Mouse (Mus musculus) G1E-ER4 (cell line): Measurements from ENCODE around the gene Mfsd4a. TPM values are rescaled to one million over a fixed set of nuclear protein-coding genes. Genes with fewer than 3 reads are reported as not detected.

ENCODE experiments used
- GATA1 ChIP-seq: IDR thresholded peaks from one replicate; pipeline ENCODE4 v1.8.0; 2012; ENCODE audit warnings: low read length, inconsistent platforms
- polyA plus RNA-seq: library from polyadenylated mRNA; stranded (reverse); fragments of >175 nt; gene quantifications from 2 replicates; pipeline ENCODE4 v1.2.3, GENCODE M21; 2012

Gene Mfsd4a
- polyA plus RNA-seq, 1 experiment, result not detected

- no peak for TF ChIP-seq GATA1
Measured at GRCm38 (mm10) chr1:132085181-132086049, 17.6 kb upstream of the Mfsd4a start.

- TF ChIP-seq GATA1, result no peak
Measured at GRCm38 (mm10) chr1:132078413-132078812, 10.6 kb upstream of the Mfsd4a start.

DNA sequence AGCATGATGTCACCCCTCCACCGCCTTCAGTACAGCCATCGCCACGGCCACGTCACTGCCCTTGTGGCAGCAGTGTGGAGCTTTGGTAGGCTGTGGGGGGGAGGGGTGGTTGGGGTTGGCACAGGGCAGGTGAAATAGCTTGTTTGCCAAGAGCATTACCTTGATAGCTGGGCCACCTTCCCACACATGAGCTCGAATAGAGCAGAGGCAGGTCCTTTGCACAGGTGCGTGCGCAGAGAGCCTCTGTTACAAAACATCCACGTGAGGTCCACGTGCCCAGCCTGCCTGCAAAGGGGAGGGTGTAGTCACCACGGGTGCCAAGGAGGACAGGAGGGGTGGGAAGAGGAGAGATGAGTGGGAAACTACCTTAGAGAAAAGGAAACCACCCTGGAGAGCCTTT lies 7.7 kb upstream of the Mfsd4a start:
- no peak for TF ChIP-seq GATA1

DNA sequence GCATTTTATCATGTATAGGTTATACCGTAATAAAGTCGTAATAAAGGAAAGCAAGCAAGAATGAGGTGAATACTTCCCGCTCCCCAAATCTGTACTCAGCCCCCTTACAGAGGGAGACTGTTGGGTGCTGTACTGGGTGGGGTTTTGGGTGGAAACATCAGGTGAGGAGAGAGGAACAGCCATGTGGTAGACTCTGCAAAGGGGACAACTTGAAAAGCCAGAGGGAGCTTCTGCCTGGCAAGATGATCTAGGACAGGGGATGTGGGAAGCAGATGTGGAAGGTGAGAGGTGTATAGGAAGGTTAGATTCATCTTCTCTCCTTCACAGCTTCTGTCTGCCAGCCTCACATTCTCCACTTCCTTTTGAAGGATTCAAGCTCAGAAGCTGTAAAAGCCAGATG lies 2.8 kb upstream of the Mfsd4a start:
- no peak for TF ChIP-seq GATA1

DNA sequence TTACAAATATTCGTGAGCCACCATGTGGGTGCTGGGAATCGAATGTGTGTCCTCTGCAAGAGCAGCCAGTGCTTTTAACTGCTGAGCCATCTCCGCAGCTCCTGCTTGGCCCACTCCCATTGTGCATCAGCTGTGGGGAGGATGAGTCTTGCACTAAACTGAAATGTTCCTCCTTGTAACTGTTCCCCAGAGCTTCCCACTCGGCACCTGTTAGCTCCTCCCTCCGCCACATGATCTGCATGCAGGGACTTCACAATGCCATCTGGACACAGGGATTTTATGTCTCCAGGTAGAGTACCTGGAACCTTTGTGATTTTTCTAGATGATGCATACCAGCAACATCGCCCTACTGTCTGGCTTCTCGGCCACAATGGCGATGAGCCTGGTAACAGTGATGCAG lies 1.6 kb upstream of the Mfsd4a start:
- TF ChIP-seq GATA1, result no peak

DNA sequence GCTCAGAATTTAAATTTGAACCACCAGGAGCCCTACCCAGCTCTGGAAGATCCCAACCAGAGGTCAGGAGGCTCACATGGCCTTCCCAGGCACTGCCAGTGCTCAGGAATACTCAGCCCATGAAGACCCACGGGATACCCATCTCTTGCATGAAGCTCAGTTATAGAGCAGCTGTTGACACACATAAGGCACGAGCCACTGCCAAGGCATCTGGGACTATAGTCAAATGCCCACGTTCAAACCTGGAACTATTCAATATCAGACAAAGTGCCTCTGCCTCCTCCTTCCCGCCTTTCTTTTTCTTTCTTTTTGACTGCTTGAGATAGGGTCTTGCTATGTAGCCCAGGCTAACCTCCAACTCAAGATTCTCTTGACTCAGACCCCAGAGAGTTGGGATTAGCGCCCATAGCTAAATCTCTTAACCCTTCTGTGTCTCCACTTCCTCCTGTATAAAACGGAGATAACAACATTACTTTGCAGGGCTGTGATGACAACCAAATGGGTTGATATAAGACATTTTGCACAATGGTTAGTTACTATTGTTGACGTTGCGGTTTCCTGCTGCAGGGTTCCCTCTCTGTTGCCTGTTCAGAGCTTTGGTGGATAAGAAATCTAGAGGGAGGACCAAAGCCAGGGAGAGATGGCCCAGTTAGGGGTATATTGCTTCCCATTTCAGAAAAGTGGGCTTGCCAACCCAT lies 2.2 kb downstream of the Mfsd4a start:
- TF ChIP-seq GATA1, result no peak

GRCm38 (mm10) chr1:132065001-132065400 lies 2.9 kb downstream of the Mfsd4a start:
- no peak for TF ChIP-seq GATA1

GRCm38 (mm10) chr1:132063096-132063495 lies 4.8 kb downstream of the Mfsd4a start:
- no peak for TF ChIP-seq GATA1

GRCm38 (mm10) chr1:132061750-132062541 lies 5.9 kb downstream of the Mfsd4a start:
- no peak for TF ChIP-seq GATA1

- no peak for TF ChIP-seq GATA1
Measured at GRCm38 (mm10) chr1:132060036-132060769, 7.7 kb downstream of the Mfsd4a start.

DNA sequence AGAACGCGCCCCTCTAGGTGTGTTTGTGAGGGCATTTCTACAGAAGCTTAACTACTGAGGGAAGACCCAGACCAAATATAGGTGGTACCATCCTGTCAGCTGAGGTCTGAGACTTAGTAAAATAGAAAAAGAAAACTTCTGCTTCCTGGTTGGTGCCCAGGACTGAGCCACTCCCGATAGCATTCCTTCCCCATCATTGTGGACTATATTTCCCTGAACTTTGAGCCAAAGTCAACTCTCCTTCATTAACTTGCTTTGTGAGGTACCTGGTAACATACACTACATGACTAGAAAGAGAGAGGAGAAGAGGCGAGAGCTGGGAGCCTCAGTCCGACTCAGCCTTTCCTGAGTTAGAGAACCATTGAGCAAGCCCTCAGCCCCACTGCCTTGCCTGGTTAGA lies 9.3 kb downstream of the Mfsd4a start:
- no peak for TF ChIP-seq GATA1

DNA sequence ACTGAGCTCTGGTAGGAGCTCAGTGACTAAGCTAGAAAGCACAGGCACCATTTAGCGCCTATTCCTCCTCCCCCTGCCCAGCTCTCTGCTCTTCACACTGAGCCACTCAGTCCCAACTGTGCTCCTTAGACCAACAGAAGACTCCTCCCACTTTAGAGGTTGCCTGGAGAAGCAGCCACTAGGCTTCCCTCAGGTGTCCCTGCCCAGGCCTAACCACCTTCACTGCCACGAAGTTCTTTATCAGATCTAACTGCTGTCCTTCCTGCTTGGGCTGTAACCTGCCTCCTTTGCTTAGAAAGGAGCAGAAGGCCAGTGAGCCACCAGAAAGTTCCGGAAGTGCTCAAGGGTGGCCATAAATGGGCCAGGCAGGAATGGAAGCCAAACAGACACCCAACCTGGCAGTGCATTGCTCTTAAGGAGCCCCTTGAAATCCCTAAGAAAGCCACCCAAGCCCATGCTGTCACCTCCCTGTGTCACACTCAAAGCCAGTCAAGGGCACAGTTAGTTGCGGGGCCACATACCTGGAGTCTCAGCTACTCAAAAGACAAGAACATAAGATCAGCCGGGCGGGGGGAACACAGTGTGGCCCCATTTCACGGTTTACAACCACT lies 12.7 kb downstream of the Mfsd4a start:
- TF ChIP-seq GATA1, result no peak

- TF ChIP-seq GATA1, result no peak
Measured at GRCm38 (mm10) chr1:132054387-132054786, 13.5 kb downstream of the Mfsd4a start.

GRCm38 (mm10) chr1:132051746-132052145 lies 16.1 kb downstream of the Mfsd4a start:
- no peak for TF ChIP-seq GATA1
